Mouse (Mus musculus): ENCODE data around the gene 1700056E22Rik. TPM values are rescaled to one million over a fixed set of nuclear protein-coding genes. Genes with fewer than 3 reads are reported as not detected.

The 1700056E22Rik gene
- polyA plus RNA-seq (2012; rRNA removed): 0.44 and 0.51 TPM in 2 replicates
- 0.27 and 0.45 TPM in 2 replicates for polyA plus RNA-seq (2014; fragmentation: Nextera tagmentation; extraction: Ambion mirVana)

DNA sequence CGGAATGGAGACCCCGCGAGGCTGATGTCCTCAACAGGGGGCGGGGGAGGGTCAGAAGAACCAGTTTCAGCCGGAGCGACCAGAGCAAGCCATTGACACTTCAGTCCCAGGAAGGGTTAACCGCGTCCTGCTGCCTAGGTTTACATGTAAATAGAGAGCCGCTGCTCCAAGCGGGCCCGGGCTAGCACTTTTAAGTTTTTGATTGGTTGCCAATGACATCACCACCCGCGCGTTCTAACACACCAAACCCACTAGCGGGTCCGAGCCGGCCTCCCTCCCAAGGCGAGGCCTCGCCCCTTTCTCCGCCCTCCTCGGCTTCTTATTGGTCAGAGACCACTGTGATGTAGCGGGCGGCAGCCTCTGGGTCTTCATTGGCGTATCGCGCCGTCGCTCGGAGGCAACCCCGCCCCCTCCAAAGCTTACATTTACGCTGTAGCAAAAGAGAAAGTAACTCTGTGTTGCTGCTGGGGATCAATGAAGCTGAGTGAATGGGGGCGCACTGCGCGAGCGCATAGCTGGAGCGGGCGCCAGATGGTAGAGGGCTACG lies at the start of gene 1700056E22Rik:
Gene 1700056E22Rik (minus strand): TSS at position 291 of the 547 bp plus-strand sequence.
- peak within 1 kb of the TSS; percentile 80 for H3K27ac ChIP-seq
- DNase-seq (ENCODE audit: low read depth in 3 of 3, low spot score in 3 of 3) (peak; percentile 97 to 99 (median 98)), ATAC-seq (ENCODE audit: insufficient read depth) (peak; percentile 99)
- peak within 1 kb of the TSS; percentile 92 for H3K9ac ChIP-seq (replicated peaks)
- H3K4me3 ChIP-seq (ENCODE audit: insufficient read depth in 1 of 2, low read depth in 2 of 2, low read length in 2 of 2): peak within 1 kb of the TSS; percentile 85 to 95
- under 1% methylated on average over 38 of the region's 38 CpGs for WGBS (ENCODE audit: insufficient replicate concordance)
- no peaks in the 10 kb centered on the region for H3K27me3 ChIP-seq (ENCODE audit: control insufficient read depth, insufficient read depth, low read length)
- TF ChIP-seq EP300 (IDR thresholded peaks at IDR 0.05; ENCODE audit: low read depth) (no peak), CTCF (IDR thresholded peaks at IDR 0.05; ENCODE audit: low read depth) (no peak; the same call in 1 of the 2 replicates)
- H3K36me3 ChIP-seq (replicated peaks; ENCODE audit: control insufficient read depth, insufficient read depth, low read depth): no peaks in the 10 kb centered on the region
- H3K4me2 ChIP-seq (ENCODE audit: low read depth): peak within 1 kb of the TSS; percentile 96
- peaks cover 5 to 15% of the 10 kb centered on the region in 2 experiments for H3K4me1 ChIP-seq (replicated peaks; ENCODE audit: control insufficient read depth in 2 of 2, insufficient read depth in 2 of 2, low read length in 1 of 2)
- H3K9me3 ChIP-seq (ENCODE audit: control insufficient read depth, low read length): no peaks in the 10 kb centered on the region

GRCm38 (mm10) chr1:184083166-184083565 lies 49.1 kb upstream of the 1700056E22Rik start:
- Histone ChIP-seq H3K27ac (no peak overlapping the region), H3K9me3 (ENCODE audit: control insufficient read depth, low read length) (no peaks in the 10 kb centered on the region), H3K36me3 (replicated peaks; ENCODE audit: control insufficient read depth, insufficient read depth, low read depth) (no peaks in the 10 kb centered on the region), H3K4me3 (ENCODE audit: insufficient read depth in 1 of 2, low read depth in 2 of 2, low read length in 2 of 2) (no peak overlapping the region), H3K27me3 (ENCODE audit: control insufficient read depth, insufficient read depth, low read length) (no peaks in the 10 kb centered on the region), H3K9ac (replicated peaks) (no peak overlapping the region), H3K4me1 (replicated peaks; ENCODE audit: control insufficient read depth in 2 of 2, insufficient read depth in 2 of 2, low read length in 1 of 2) (no peaks in the 10 kb centered on the region), H3K4me2 (ENCODE audit: low read depth) (no peak overlapping the region)
- 70% methylated on average over 7 of the region's 7 CpGs for WGBS (ENCODE audit: insufficient replicate concordance)
- no peak for DNase-seq (ENCODE audit: low read depth in 3 of 3, low spot score in 3 of 3)
- TF ChIP-seq EP300 (IDR thresholded peaks at IDR 0.05; ENCODE audit: low read depth): no peak
- TF ChIP-seq CTCF (IDR thresholded peaks at IDR 0.05; ENCODE audit: low read depth): no peak
- no peak for ATAC-seq (ENCODE audit: insufficient read depth)

DNA sequence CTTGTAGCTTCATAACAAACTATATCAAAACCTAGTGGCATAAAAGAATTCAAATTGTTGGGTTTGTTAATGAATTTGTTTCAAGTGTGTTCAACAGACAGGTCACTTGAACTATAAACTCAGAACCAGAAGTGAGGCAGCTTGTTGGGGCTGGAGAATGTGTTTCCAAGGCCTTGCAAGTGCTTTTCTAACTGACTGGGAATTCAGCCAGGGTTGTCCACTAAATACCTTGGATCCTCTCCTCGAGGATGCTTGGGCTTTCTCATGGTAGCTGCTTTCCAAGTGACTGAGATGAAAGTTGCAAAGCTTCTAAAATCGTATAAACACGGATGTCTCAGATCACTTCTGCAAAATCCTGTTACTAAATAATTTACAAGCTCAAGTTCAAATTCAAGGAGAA lies 48.6 kb upstream of the 1700056E22Rik start:
- no peak overlapping the region for H3K4me3 ChIP-seq (ENCODE audit: insufficient read depth in 1 of 2, low read depth in 2 of 2, low read length in 2 of 2)
- no peak overlapping the region for H3K9ac ChIP-seq (replicated peaks)
- DNase-seq (ENCODE audit: low read depth in 3 of 3, low spot score in 3 of 3): no peak
- H3K9me3 ChIP-seq (ENCODE audit: control insufficient read depth, low read length): no peaks in the 10 kb centered on the region
- H3K4me1 ChIP-seq (replicated peaks; ENCODE audit: control insufficient read depth in 2 of 2, insufficient read depth in 2 of 2, low read length in 1 of 2): no peaks in the 10 kb centered on the region
- no peak overlapping the region for H3K4me2 ChIP-seq (ENCODE audit: low read depth)
- H3K36me3 ChIP-seq (replicated peaks; ENCODE audit: control insufficient read depth, insufficient read depth, low read depth): no peaks in the 10 kb centered on the region
- TF ChIP-seq CTCF (IDR thresholded peaks at IDR 0.05; ENCODE audit: low read depth) (no peak), EP300 (IDR thresholded peaks at IDR 0.05; ENCODE audit: low read depth) (no peak)
- H3K27me3 ChIP-seq (ENCODE audit: control insufficient read depth, insufficient read depth, low read length): no peaks in the 10 kb centered on the region
- no peak for ATAC-seq (ENCODE audit: insufficient read depth)
- H3K27ac ChIP-seq: no peak overlapping the region
- WGBS (ENCODE audit: insufficient replicate concordance): 58% methylated on average over 3 of the region's 3 CpGs

GRCm38 (mm10) chr1:184079304-184079703 lies 45.2 kb upstream of the 1700056E22Rik start:
- WGBS (ENCODE audit: insufficient replicate concordance): 52% methylated on average over 3 of the region's 3 CpGs
- Histone ChIP-seq H3K36me3 (replicated peaks; ENCODE audit: control insufficient read depth, insufficient read depth, low read depth) (no peaks in the 10 kb centered on the region), H3K27me3 (ENCODE audit: control insufficient read depth, insufficient read depth, low read length) (no peaks in the 10 kb centered on the region), H3K9me3 (ENCODE audit: control insufficient read depth, low read length) (no peaks in the 10 kb centered on the region), H3K4me1 (replicated peaks; ENCODE audit: control insufficient read depth in 2 of 2, insufficient read depth in 2 of 2, low read length in 1 of 2) (no peaks in the 10 kb centered on the region), H3K4me3 (ENCODE audit: insufficient read depth in 1 of 2, low read depth in 2 of 2, low read length in 2 of 2) (no peak overlapping the region), H3K4me2 (ENCODE audit: low read depth) (no peak overlapping the region), H3K27ac (no peak overlapping the region), H3K9ac (replicated peaks) (no peak overlapping the region)
- no peak for TF ChIP-seq CTCF (IDR thresholded peaks at IDR 0.05; ENCODE audit: low read depth)
- no peak for TF ChIP-seq EP300 (IDR thresholded peaks at IDR 0.05; ENCODE audit: low read depth)
- ATAC-seq (ENCODE audit: insufficient read depth): no peak
- no peak for DNase-seq (ENCODE audit: low read depth in 3 of 3, low spot score in 3 of 3)

DNA sequence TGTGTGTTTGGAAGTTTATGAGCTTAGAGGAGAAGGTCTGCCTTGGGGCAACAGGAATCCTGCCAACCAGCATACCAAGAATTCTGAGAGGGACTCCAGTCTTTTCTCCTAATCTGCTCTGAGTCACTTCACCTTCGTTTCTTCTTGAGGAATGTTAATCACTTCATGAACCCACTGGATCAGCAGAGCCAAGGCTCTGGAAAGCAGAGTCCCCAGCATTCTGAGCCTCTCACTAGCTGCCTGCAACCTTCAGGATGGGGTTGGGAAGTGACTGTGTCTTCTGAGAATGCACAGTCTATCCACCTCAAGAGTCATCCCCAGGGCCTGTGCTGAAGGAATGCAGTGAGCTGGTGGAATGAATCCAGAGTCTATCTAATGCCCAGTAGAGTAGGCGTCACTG lies 42.7 kb upstream of the 1700056E22Rik start:
- DNase-seq (ENCODE audit: low read depth in 3 of 3, low spot score in 3 of 3): no peak
- 52% methylated on average over 2 of the region's 2 CpGs for WGBS (ENCODE audit: insufficient replicate concordance)
- H3K4me1 ChIP-seq (replicated peaks; ENCODE audit: control insufficient read depth in 2 of 2, insufficient read depth in 2 of 2, low read length in 1 of 2): no peaks in the 10 kb centered on the region
- no peaks in the 10 kb centered on the region for H3K36me3 ChIP-seq (replicated peaks; ENCODE audit: control insufficient read depth, insufficient read depth, low read depth)
- ATAC-seq (ENCODE audit: insufficient read depth): no peak
- no peak for TF ChIP-seq CTCF (IDR thresholded peaks at IDR 0.05; ENCODE audit: low read depth)
- TF ChIP-seq EP300 (IDR thresholded peaks at IDR 0.05; ENCODE audit: low read depth): no peak
- H3K9me3 ChIP-seq (ENCODE audit: control insufficient read depth, low read length): no peaks in the 10 kb centered on the region
- H3K27me3 ChIP-seq (ENCODE audit: control insufficient read depth, insufficient read depth, low read length): no peaks in the 10 kb centered on the region
- no peak overlapping the region for H3K4me2 ChIP-seq (ENCODE audit: low read depth)
- no peak overlapping the region for H3K4me3 ChIP-seq (ENCODE audit: insufficient read depth in 1 of 2, low read depth in 2 of 2, low read length in 2 of 2)
- H3K9ac ChIP-seq (replicated peaks): no peak overlapping the region
- H3K27ac ChIP-seq: no peak overlapping the region
